Mouse (Mus musculus): ENCODE results near the gene Tas2r140. TPM values are rescaled to one million over a fixed set of nuclear protein-coding genes. Genes with fewer than 3 reads are reported as not detected.

The Tas2r140 gene
- polyA plus RNA-seq (2015; fragmentation: Nextera tagmentation; extraction: Ambion mirVana), result not detected in 2 replicates

DNA sequence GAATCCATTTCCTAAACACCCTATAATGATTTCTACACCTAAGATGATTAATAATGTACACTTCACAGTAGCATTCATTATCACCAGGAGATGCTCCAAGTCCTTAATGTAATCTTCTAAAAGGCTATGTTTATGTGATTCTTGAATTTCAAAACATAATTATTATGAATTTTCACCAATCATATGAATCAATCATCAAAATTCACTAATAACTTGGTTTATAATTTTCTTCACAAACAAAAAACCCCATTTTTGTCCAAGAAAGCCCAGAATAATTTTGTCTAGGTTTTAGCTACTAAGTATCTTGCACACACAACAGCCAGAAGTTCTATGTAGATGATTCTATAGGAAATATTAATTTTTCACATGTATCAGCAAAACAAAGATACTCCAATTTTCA, at the start of gene Tas2r140:
Gene Tas2r140, minus strand, starts transcription at position 101 of the 400 bp plus-strand sequence.
- no peak for DNase-seq (ENCODE audit: low spot score)

DNA sequence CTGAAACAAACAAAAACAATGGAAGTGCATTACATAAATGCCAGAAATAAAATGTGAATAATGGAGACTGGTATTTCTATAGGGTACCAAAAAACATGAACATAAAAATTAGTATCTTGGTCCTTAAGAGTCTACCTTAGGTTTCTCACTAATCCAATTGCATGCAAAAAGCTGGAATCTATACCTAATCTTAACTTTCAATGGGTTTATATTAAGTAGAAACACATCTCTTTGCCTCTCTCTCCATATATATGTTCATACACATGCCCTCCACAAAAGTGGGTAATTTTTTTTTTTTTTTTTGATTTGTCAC, 48.9 kb upstream of the Tas2r140 start, which contains the start of gene Smim10l1:
Gene Smim10l1, plus strand, starts transcription at position 301 of the 313 bp plus-strand sequence.
- no peak for DNase-seq (ENCODE audit: low spot score)

DNA sequence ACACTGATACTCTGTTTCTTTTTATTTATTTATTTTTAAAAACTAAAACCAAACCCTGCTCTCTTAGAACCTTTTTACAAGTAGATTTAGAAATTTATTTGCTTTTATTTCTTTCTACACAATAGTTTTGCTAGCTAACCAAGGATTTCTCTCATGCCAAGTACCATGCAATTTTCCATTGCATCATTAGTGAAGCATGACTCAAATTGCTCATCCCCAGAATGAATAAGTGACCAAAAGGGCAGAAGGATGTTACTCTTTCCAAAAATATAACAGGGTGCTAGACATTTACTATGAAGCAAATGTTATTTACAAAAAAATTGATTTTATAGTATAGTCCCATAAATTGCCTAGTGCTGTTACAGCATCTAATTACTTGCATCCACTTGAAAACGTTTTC, 46.8 kb upstream of the Tas2r140 start:
- DNase-seq (ENCODE audit: low spot score), result no peak

DNA sequence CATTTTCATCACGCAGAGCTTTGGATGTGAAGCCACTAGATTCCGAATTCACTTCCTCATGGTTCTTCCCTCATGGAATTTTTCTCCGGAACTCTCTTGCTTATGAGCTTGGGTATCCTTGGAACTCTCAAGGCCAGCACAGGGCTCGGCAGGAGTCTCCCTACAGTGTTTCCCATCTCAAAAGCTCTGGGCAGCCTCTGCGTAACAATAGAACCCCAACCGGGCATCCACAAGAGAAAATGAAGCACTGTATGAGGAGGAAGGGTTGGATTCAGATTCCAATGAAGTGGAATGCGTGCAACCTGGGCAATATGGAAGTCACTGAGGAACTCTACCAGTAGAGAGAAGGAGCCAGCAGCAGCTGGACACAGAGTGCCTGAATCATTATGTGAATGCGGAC, 36.6 kb upstream of the Tas2r140 start:
- no peak for DNase-seq (ENCODE audit: low spot score)

DNA sequence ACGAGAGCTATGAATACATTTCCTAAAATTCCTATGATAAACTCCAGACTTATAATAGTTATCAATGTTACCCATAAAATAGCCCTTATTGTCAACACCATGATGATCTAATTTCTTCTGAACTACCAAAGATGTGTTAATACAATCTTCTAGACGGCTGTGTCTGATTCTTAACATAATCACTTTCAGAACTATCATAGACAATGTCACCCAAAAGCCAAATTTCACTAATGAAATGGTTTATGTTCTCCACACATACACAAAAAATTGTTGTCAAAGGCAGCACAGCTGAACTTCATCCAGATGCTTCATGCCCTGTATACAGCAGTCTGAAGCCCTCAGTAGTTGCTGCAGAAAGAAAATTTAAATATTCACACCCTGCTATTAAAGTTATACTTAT, 18.6 kb downstream of the Tas2r140 start, which contains the start of gene Tas2r103:
Gene Tas2r103, minus strand, starts transcription at position 101 of the 400 bp plus-strand sequence.
- DNase-seq (ENCODE audit: low spot score), result no peak

Other genes starting within 250 kb of the Tas2r140 start
- not detected in 2 replicates for gene Tas2r123, start 208.7 kb downstream of the Tas2r140 start, polyA plus RNA-seq (2015; fragmentation: Nextera tagmentation; extraction: Ambion mirVana)
- gene Tas2r116, start 200.4 kb downstream of the Tas2r140 start, polyA plus RNA-seq (2015; fragmentation: Nextera tagmentation; extraction: Ambion mirVana), result not detected in 2 replicates
- gene Tas2r110, start 187.8 kb downstream of the Tas2r140 start, polyA plus RNA-seq (2015; fragmentation: Nextera tagmentation; extraction: Ambion mirVana), result not detected in 2 replicates
- gene Tas2r113, start 162.8 kb downstream of the Tas2r140 start, polyA plus RNA-seq (2015; fragmentation: Nextera tagmentation; extraction: Ambion mirVana), result not detected in 2 replicates
- not detected in 2 replicates for gene Tas2r125, start 146.2 kb downstream of the Tas2r140 start, polyA plus RNA-seq (2015; fragmentation: Nextera tagmentation; extraction: Ambion mirVana)
- gene Tas2r129, start 104.7 kb downstream of the Tas2r140 start, polyA plus RNA-seq (2015; fragmentation: Nextera tagmentation; extraction: Ambion mirVana), result 0.14 TPM in 1 of 2 replicates, not detected in the other
- not detected in 2 replicates for gene Tas2r131, start 97.9 kb downstream of the Tas2r140 start, polyA plus RNA-seq (2015; fragmentation: Nextera tagmentation; extraction: Ambion mirVana)
- not detected in 2 replicates for gene Tas2r109, start 74.9 kb downstream of the Tas2r140 start, polyA plus RNA-seq (2015; fragmentation: Nextera tagmentation; extraction: Ambion mirVana)
- not detected in 2 replicates for gene Tas2r103, start 18.7 kb downstream of the Tas2r140 start, polyA plus RNA-seq (2015; fragmentation: Nextera tagmentation; extraction: Ambion mirVana)
- 50.6 and 51.2 TPM in 2 replicates for gene Smim10l1, start 49.1 kb upstream of the Tas2r140 start, polyA plus RNA-seq (2015; fragmentation: Nextera tagmentation; extraction: Ambion mirVana)
- not detected in 2 replicates for gene 5530400C23Rik, start 236.4 kb upstream of the Tas2r140 start, polyA plus RNA-seq (2015; fragmentation: Nextera tagmentation; extraction: Ambion mirVana)

All from thymus, postnatal 0 days (tissue).